Mouse (Mus musculus): ENCODE measurements around the gene Fgfr2.

Fgfr2 gene

DNA sequence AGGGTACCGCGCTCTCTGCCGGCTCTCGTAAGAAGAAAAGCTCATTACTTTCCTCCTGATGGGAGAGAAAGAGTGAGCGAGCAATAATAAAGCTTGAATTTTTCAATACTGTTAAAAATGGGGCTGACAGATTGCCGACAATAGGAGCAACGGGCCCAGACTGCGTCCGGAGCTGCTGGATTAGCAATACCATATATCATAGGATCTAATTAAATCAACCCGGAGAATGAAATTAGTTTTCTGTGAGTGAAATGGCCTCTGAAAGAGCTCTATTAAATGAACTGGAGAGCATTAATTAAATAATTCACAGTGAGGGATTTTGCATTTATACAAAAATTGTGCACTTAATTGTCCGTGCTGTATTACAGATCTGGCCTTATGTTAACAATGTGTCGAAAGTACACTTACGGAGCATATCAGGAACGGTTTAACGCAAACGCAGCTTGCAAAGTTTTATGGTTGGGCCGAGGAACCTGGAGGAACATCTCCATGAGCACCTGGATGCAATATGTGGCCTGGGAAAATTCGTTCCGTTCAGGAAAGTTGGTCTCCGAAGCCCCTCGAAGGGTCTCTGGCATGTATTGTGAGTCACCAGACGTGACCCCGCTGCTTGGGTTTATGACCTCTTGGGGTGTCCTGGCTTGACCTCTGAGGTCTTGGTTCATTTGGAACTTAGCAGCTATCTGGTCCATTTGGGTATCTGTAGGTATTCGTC is 1344.7 kb downstream of the Fgfr2 start:
- DNase-seq (ENCODE audit: low read depth, low spot score): no peak

DNA sequence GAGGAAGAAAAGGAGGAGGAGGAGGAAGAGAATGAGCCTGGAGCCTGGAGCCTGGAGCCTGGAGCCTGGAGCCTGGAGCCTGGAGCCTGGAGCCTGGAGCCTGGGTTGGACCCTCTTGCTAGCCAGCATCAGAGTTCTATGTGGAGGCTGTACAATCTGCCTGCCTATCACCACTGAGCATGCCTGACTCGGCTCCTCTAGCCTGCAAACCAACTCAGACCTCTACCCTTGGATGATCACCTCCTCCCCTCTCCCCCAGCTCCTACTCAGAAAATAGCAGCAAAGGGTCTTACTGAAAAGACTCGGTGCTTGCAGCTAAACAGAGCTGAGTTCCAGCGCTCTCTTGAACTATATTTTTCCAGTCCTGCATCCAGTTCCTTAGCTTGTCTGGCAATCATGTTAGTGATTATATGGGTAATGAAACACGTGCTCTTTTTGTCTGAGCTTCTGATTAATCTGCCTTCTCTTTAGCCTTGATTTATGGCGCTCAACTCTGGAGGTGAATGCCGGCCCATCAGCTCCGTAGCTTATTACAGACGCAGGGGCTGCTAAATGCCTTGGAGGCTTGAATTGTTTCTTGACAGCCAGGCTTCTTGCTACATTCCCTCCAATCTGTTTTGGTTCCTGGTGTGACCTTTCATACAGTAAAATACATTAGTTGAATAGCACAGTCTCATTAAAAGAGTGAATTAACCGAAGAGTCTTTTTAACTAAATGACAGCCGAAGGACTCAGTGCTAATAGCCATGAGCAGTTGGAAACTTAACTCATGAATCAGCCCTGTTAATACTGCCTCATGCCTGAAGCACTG is 1345.5 kb downstream of the Fgfr2 start:
- no peak for DNase-seq (ENCODE audit: low read depth, low spot score)

GRCm38 (mm10) chr7:131776191-131776752 is 1346.9 kb downstream of the Fgfr2 start:
- DNase-seq (ENCODE audit: low read depth, low spot score): no peak

- DNase-seq (ENCODE audit: low read depth, low spot score): peak; percentile 57
Observed at GRCm38 (mm10) chr7:131757922-131758321, 1365.2 kb downstream of the Fgfr2 start.

DNA sequence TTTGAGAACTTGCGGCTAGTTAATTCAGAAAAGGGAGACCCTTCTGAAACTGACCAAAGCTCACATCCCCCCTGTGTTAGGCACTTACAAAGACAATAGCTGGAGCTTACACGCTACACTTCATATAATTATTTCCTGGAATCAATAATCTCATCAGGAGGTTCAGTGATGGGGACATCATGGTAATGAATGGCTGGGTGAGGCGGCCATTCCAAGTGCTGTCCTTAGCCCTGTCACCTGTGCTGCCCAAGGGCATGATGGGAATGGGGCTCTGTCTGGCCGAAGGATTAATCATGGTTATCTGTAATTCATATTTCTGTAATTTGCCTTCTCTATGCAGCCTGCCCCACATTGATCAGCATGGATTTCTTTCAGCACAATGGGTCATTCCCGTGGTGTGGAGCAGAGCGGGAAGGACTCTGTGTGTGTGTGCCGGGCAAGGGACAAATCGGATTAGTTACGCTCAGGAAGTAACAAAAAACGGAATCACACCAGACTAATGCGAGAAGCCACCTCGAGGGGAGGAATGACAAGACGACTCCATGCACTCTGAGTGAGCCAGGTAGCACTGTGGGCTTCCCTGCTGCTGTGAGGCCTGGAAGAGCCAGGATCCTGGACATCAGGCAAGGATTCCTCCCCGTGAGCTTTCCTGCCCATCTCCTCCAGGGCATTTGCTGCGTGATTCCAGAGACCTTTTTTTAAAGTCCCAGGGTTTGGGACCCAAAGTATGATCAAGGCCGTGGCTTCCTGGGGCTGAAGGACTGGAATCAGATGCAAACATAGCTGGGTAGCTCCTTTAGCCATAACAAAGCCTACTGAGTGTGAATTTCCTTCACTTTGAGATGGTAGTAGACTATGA is 1375.8 kb downstream of the Fgfr2 start:
- DNase-seq (ENCODE audit: low read depth, low spot score): no peak

DNA sequence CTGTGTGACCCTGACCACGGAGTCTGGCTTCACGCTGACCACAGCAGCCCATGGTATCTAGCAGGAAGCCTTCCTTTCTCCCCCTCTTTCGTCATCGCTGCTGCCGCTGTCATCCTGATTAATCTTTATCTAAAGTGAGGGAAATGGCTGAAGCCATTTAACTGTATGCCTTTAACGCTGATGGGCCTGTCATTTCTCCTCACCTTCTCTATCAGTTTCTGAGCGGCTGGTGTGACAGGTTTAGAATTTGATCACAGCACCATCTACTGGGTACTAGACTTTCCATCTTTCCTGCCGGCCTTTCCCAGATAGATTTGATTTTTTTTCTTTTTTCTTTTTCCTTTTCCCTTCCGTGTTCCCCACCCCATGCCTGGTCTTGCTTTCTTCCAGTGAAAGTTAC is 1376.4 kb downstream of the Fgfr2 start:
- DNase-seq (ENCODE audit: low read depth, low spot score): no peak

GRCm38 (mm10) chr7:131743193-131743592 is 1380.0 kb downstream of the Fgfr2 start:
- DNase-seq (ENCODE audit: low read depth, low spot score): no peak

DNA sequence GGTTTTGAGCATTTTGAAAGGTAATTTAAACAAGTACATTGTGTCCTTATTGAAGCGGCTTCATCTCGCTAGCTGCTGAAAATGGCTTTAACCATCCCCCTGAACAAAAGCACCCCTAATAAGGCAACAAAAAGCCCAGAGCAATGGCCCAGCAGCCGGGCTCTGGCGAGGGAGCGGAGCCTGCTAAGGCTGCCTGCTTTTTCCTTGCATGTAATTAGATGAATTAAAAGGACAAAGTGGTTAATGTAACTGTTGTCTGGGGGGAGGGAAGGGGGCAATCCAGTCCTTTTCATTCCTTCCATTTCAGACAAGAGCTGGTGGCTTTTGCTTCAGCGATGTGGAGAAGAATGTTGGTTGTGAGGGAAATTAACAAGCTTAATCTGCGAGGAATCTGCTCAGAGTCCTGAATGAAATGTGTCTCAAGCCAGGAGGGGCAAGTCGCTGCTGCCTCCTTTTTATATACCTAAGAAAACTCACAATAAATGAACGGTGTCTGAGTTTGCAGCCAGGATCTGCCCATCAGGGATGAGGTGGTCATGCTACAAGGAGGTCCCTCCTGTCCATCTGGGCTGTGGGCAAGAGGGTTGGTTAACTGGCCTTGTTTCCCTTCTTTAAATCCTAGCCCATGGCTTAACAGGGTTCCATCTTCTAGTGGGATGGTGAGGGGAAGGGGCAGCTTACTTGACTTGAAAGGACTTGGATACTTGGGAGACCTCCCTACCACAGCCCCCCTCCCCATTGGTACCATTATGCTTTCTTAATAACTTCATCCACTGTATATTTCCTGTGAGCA is 1400.2 kb downstream of the Fgfr2 start:
- DNase-seq (ENCODE audit: low read depth, low spot score): no peak

DNA sequence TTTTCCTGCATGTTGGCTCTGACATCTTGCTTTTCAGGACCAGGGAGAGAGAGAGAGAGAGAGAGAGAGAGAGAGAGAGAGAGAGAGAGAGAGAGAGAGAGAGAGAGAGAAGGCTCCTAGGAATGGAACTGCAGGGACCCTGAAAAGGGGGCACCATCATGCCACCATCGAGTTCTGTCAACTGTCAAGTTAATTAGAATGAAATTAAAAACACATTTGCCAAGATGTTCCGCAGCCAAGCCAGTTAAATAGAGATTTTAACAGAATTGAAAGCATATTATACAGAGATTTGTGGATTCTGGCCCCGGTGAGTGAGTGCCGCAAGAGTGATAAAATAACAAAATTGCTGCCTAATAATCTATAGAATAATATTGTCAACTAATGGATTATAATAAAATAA is 1400.8 kb downstream of the Fgfr2 start:
- no peak for DNase-seq (ENCODE audit: low read depth, low spot score)

GRCm38 (mm10) chr7:131718280-131718679 is 1404.9 kb downstream of the Fgfr2 start:
- no peak for DNase-seq (ENCODE audit: low read depth, low spot score)

GRCm38 (mm10) chr7:131713076-131713475 is 1410.1 kb downstream of the Fgfr2 start:
- no peak for DNase-seq (ENCODE audit: low read depth, low spot score)

GRCm38 (mm10) chr7:131696889-131697288 is 1426.3 kb downstream of the Fgfr2 start:
- peak; percentile 18 for DNase-seq (ENCODE audit: low read depth, low spot score)

DNA sequence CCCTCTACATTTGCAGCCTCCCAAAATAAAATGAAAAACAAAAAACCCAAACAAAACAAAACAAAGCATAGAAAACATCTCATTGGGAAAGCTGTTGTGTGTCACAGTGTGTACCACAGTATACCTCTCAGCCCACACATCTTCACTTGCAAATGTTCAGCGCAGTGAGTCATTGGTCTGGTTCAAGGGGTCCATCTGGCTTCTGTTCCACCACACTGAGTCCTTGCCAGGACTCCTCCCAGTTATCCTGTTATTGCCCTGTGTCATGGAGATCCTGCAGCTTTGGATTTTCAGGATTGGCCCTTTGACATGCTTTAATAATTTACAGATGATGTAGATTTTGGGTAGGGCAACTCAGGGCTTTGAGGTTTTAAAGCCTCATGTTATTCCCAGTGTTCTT is 1435.8 kb downstream of the Fgfr2 start:
- DNase-seq (ENCODE audit: low read depth, low spot score): no peak

GRCm38 (mm10) chr7:131677126-131677525 is 1446.0 kb downstream of the Fgfr2 start:
- DNase-seq (ENCODE audit: low read depth, low spot score): no peak

DNA sequence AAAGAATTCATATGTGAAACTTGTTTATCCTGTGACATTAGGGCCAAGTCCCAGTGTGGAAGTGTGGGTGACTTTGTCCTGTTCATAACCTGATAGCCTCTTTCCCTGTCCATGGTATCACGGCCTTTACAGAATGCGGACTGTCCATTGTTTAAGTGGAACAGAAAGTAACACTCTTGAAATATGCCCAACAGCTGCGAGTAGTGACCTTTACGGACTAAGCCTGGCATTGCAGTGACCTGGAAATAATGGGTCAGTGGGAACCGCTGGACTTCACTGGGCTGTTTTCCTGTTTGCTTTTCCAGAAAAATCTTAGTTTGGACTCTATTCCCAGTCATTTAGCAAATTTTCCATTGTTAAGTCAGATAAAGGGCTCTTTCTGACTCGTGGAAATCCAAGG is 1452.6 kb downstream of the Fgfr2 start:
- DNase-seq (ENCODE audit: low read depth, low spot score): no peak

DNA sequence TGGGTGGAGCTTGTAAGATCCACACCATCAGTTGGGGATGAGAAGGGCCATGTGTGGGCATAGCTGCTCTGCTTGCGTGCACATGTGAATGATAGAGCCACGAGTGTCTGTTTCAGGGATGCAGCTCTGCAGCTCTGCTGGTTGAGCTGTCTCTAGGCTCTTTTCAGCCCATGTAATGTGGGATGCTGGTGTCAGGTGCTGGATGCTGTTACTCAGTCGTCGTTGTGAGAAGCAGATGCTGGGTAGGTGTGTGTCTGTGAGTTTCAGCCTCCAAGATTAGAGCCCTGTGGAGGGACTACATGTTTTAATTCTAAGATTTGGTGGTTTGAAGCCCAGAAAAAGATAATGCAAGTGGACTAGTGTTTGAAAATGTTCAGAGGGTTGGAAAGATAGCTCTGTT is 1453.8 kb downstream of the Fgfr2 start:
- DNase-seq (ENCODE audit: low read depth, low spot score): no peak

- DNase-seq (ENCODE audit: low read depth, low spot score): peak; percentile 67
Observed at GRCm38 (mm10) chr7:131660726-131661125, 1462.4 kb downstream of the Fgfr2 start.

- peak; percentile 78 for DNase-seq (ENCODE audit: low read depth, low spot score)
Observed at GRCm38 (mm10) chr7:131656017-131656416, 1467.1 kb downstream of the Fgfr2 start.

DNA sequence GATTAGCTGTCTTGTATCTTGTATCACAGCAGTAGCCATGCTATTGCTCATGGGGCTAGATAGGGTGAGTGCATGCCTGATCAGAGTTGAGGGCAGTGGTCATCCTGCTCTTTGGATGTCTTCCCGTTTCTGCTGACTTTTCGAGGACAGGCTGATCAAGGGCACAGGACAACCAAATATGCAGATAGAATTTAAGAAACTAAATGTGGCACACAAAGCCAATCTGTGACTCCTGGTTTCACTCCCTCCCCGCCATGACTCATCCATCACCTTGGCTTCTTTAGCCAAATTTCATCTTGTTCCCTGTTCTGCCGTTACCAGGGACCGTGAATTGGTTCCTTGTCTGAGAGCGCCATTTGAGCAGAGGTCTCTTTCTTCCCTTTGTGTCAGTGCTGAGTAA is 1469.7 kb downstream of the Fgfr2 start:
- no peak for DNase-seq (ENCODE audit: low read depth, low spot score)

- DNase-seq (ENCODE audit: low read depth, low spot score): no peak
Observed at GRCm38 (mm10) chr7:131651921-131652694, 1471.0 kb downstream of the Fgfr2 start.

All from ES-CJ7 (cell line).